Mouse (Mus musculus) adrenal gland, adult 8-10 months (tissue): Measurements from ENCODE around the gene She. TPM values are rescaled to one million over a fixed set of nuclear protein-coding genes. Genes with fewer than 3 reads are reported as not detected.
A peak's percentile ranks its signal among the peaks of the same experiment; 100 is the strongest.
"Not testable (repeated sequence)": the region's sequence is repeated elsewhere in the genome, so short reads cannot be mapped to it uniquely, and the experiment has no call there.

Source experiments
- DNase-seq: peaks from one replicate; pipeline ENCODE4 v3.0.0; 2022
- total RNA-seq, 4 experiments: library from RNA; stranded (reverse); gene quantifications; 2 replicates each; pipeline ENCODE4 v1.2.4; 2022

She gene
- total RNA-seq = 10 to 100 TPM in 2 of 4 experiments, 1 to 10 TPM in 2; 5.6 to 11.6 (median 10.1) TPM

GRCm38 (mm10) chr3:89830815-89831591, at the start of gene She:
She (plus strand) TSS chr3:89831370.
- DNase-seq = no peak

- no peak for DNase-seq
Measured at GRCm38 (mm10) chr3:89781640-89782039, 49.5 kb upstream of the She start.

GRCm38 (mm10) chr3:89784991-89785753, 46.0 kb upstream of the She start:
- DNase-seq = peak; percentile 89

- no peak for DNase-seq
Measured at GRCm38 (mm10) chr3:89786275-89786674, 44.9 kb upstream of the She start.

- DNase-seq = no peak
Measured at GRCm38 (mm10) chr3:89788680-89789352, 42.4 kb upstream of the She start.

GRCm38 (mm10) chr3:89794616-89795015, 36.6 kb upstream of the She start:
- no peak for DNase-seq

- DNase-seq = no peak
Measured at GRCm38 (mm10) chr3:89795746-89796145, 35.4 kb upstream of the She start.

GRCm38 (mm10) chr3:89796358-89796757, 34.8 kb upstream of the She start:
- DNase-seq = no peak

GRCm38 (mm10) chr3:89798518-89798917, 32.7 kb upstream of the She start:
- DNase-seq = no peak

GRCm38 (mm10) chr3:89799476-89799875, 31.7 kb upstream of the She start:
- DNase-seq = no peak

GRCm38 (mm10) chr3:89800078-89800477, 31.1 kb upstream of the She start:
- DNase-seq = not testable (repeated sequence)

GRCm38 (mm10) chr3:89800774-89801506, 30.2 kb upstream of the She start:
- no peak for DNase-seq

GRCm38 (mm10) chr3:89801507-89801847, 29.7 kb upstream of the She start:
- no peak for DNase-seq

GRCm38 (mm10) chr3:89802876-89803275, 28.3 kb upstream of the She start:
- DNase-seq = no peak

- no peak for DNase-seq
Measured at GRCm38 (mm10) chr3:89805179-89805578, 26.0 kb upstream of the She start.

GRCm38 (mm10) chr3:89806751-89807150, 24.4 kb upstream of the She start:
- DNase-seq = no peak

- DNase-seq = no peak
Measured at GRCm38 (mm10) chr3:89807171-89807570, 24.0 kb upstream of the She start.

- DNase-seq = no peak
Measured at GRCm38 (mm10) chr3:89807881-89808280, 23.3 kb upstream of the She start.

GRCm38 (mm10) chr3:89808638-89809037, 22.5 kb upstream of the She start:
- no peak for DNase-seq

GRCm38 (mm10) chr3:89810841-89811240, 20.3 kb upstream of the She start:
- DNase-seq = no peak

- no peak for DNase-seq
Measured at GRCm38 (mm10) chr3:89812166-89812565, 19.0 kb upstream of the She start.

GRCm38 (mm10) chr3:89814051-89814450, 17.1 kb upstream of the She start:
- DNase-seq = no peak

GRCm38 (mm10) chr3:89817056-89817455, 14.1 kb upstream of the She start:
- no peak for DNase-seq
